Mouse (Mus musculus) MN1 (cell line): ENCODE measurements around the gene Ism2.
"Not testable (repeated sequence)": the region's sequence is repeated elsewhere in the genome, so short reads cannot be mapped to it uniquely, and the experiment has no call there.

ENCODE experiments used
- DNase-seq: peaks from one replicate; pipeline ENCODE4 v3.0.0-alpha.2; 2016; ENCODE audit warnings: low spot score

Gene Ism2

GRCm38 (mm10) chr12:87299657-87300440 lies at the start of gene Ism2:
Gene Ism2, minus strand, starts transcription at chr12:87299705.
- no peak for DNase-seq

- DNase-seq = no peak
These were observed 48.5 kb upstream of the Ism2 start for GRCm38 (mm10) chr12:87348029-87348428.

- no peak for DNase-seq
These were observed 48.0 kb upstream of the Ism2 start for GRCm38 (mm10) chr12:87347511-87347910.

GRCm38 (mm10) chr12:87343084-87343605 lies 43.6 kb upstream of the Ism2 start:
- DNase-seq = no peak

- no peak for DNase-seq
These were observed 38.6 kb upstream of the Ism2 start for GRCm38 (mm10) chr12:87338082-87338481.

GRCm38 (mm10) chr12:87334886-87335285 lies 35.4 kb upstream of the Ism2 start:
- peak; percentile 23 for DNase-seq

- DNase-seq = no peak
These were observed 34.3 kb upstream of the Ism2 start for GRCm38 (mm10) chr12:87333794-87334193.

GRCm38 (mm10) chr12:87332511-87332910 lies 33.0 kb upstream of the Ism2 start:
- no peak for DNase-seq

- DNase-seq = no peak
These were observed 32.4 kb upstream of the Ism2 start for GRCm38 (mm10) chr12:87331908-87332307.

- no peak for DNase-seq
These were observed 31.6 kb upstream of the Ism2 start for GRCm38 (mm10) chr12:87331053-87331456.

- no peak for DNase-seq
These were observed 30.7 kb upstream of the Ism2 start for GRCm38 (mm10) chr12:87330213-87330612.

GRCm38 (mm10) chr12:87328025-87328424 lies 28.5 kb upstream of the Ism2 start:
- DNase-seq = no peak

GRCm38 (mm10) chr12:87327610-87328009 lies 28.1 kb upstream of the Ism2 start:
- DNase-seq = no peak

- no peak for DNase-seq
These were observed 25.9 kb upstream of the Ism2 start for GRCm38 (mm10) chr12:87325452-87325851.

GRCm38 (mm10) chr12:87319229-87319628 lies 19.7 kb upstream of the Ism2 start:
- no peak for DNase-seq

GRCm38 (mm10) chr12:87317951-87318350 lies 18.4 kb upstream of the Ism2 start:
- DNase-seq = no peak

- DNase-seq = no peak
These were observed 13.6 kb upstream of the Ism2 start for GRCm38 (mm10) chr12:87313098-87313497.

- not testable (repeated sequence) for DNase-seq
These were observed 7.0 kb upstream of the Ism2 start for GRCm38 (mm10) chr12:87306584-87306844.

- DNase-seq = no peak
These were observed 6.5 kb upstream of the Ism2 start for GRCm38 (mm10) chr12:87305767-87306583.

GRCm38 (mm10) chr12:87301189-87301588 lies 1.7 kb upstream of the Ism2 start:
- no peak for DNase-seq

GRCm38 (mm10) chr12:87300441-87300690 lies 861 bp upstream of the Ism2 start:
- no peak for DNase-seq

- no peak for DNase-seq
These were observed 358 bp downstream of the Ism2 start for GRCm38 (mm10) chr12:87299037-87299656.

GRCm38 (mm10) chr12:87293934-87294333 lies 5.6 kb downstream of the Ism2 start:
- no peak for DNase-seq
